Mouse (Mus musculus) CD4-positive helper T cell, adult 2 months (primary cell): ENCODE measurements around the gene Adgrf5.
"Not testable (repeated sequence)": the region's sequence is repeated elsewhere in the genome, so short reads cannot be mapped to it uniquely, and the experiment has no call there.

Experiments
- DNase-seq: peaks from one replicate; pipeline ENCODE4 v3.0.0-alpha.2; 2012; ENCODE audit warnings: low read depth, missing footprints, low spot score

The Adgrf5 gene

GRCm38 (mm10) chr17:43459737-43460230 lies 99.5 kb downstream of the Adgrf5 start:
- no peak for DNase-seq

- no peak for DNase-seq
Measured at GRCm38 (mm10) chr17:43460245-43461181, 100.3 kb downstream of the Adgrf5 start.

- no peak for DNase-seq
Measured at GRCm38 (mm10) chr17:43470039-43470438, 109.8 kb downstream of the Adgrf5 start.

- no peak for DNase-seq
Measured at GRCm38 (mm10) chr17:43472558-43472957, 112.3 kb downstream of the Adgrf5 start.

- no peak for DNase-seq
Measured at GRCm38 (mm10) chr17:43474775-43475174, 114.5 kb downstream of the Adgrf5 start.

- no peak for DNase-seq
Measured at GRCm38 (mm10) chr17:43477621-43478020, 117.4 kb downstream of the Adgrf5 start.

- no peak for DNase-seq
Measured at GRCm38 (mm10) chr17:43485982-43486381, 125.7 kb downstream of the Adgrf5 start.

- DNase-seq, result no peak
Measured at GRCm38 (mm10) chr17:43488439-43489151, 128.3 kb downstream of the Adgrf5 start.

- DNase-seq, result not testable (repeated sequence)
Measured at GRCm38 (mm10) chr17:43490371-43490770, 130.1 kb downstream of the Adgrf5 start.

- no peak for DNase-seq
Measured at GRCm38 (mm10) chr17:43495502-43495901, 135.3 kb downstream of the Adgrf5 start.

- no peak for DNase-seq
Measured at GRCm38 (mm10) chr17:43497521-43497920, 137.3 kb downstream of the Adgrf5 start.

GRCm38 (mm10) chr17:43500513-43500912 lies 140.3 kb downstream of the Adgrf5 start:
- no peak for DNase-seq

- no peak for DNase-seq
Measured at GRCm38 (mm10) chr17:43501223-43501622, 141.0 kb downstream of the Adgrf5 start.

GRCm38 (mm10) chr17:43501631-43502030 lies 141.4 kb downstream of the Adgrf5 start:
- DNase-seq, result no peak

GRCm38 (mm10) chr17:43502592-43502991 lies 142.3 kb downstream of the Adgrf5 start, which contains the start of gene Mep1a:
Gene Mep1a (minus strand): TSS chr17:43502812.
- no peak for DNase-seq

GRCm38 (mm10) chr17:43503861-43504593 lies 143.8 kb downstream of the Adgrf5 start:
- DNase-seq, result no peak

- DNase-seq, result no peak
Measured at GRCm38 (mm10) chr17:43504594-43504934, 144.3 kb downstream of the Adgrf5 start.
